Mouse (Mus musculus): ENCODE data around the gene Rps16.
"Not testable (repeated sequence)": the region's sequence is repeated elsewhere in the genome, so short reads cannot be mapped to it uniquely, and the experiment has no call there.

DNA sequence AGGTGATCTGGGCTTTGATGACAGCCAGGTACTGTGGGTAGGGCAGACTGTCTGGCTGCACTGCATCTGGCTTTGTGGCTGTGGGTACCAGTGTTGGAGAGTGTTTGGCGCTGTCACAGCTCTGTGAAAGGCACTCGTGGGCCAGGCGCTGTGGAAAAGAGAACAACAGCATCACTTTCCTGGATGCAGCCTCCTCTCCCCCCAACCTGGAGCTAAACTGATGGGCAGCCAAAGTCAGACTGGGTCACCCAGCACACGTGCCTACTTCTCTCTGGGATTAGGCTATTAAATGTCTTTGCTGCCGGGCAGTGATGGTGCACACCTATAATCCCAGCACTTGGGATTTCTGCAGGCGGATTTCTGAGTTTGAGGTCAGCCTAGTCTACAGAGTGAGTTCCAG is 36.4 kb downstream of the Rps16 start:
- TF ChIP-seq TCF12 (IDR thresholded peaks at IDR 0.05; ENCODE audit: insufficient read depth, poor library complexity, severe bottlenecking); USF1 (IDR thresholded peaks at IDR 0.05; ENCODE audit: low read depth); SRF (IDR thresholded peaks at IDR 0.05; ENCODE audit: control insufficient read depth, insufficient read length, low read depth); POLR2A (IDR thresholded peaks at IDR 0.05; ENCODE audit: insufficient read length, low read depth); CEBPB (IDR thresholded peaks at IDR 0.05; ENCODE audit: insufficient read depth, poor library complexity, severe bottlenecking); E2F4 (IDR thresholded peaks at IDR 0.05; ENCODE audit: insufficient read depth); MYOD1 (IDR thresholded peaks at IDR 0.05; ENCODE audit: control insufficient read depth in 1 of 3, insufficient read length in 2 of 3, low read depth in 2 of 3); MYOG (IDR thresholded peaks at IDR 0.05; ENCODE audit: control insufficient read depth in 1 of 3, insufficient read depth in 1 of 3, insufficient read length in 2 of 3, low read depth in 2 of 3); MAX (IDR thresholded peaks at IDR 0.05; ENCODE audit: low read depth): not testable (repeated sequence)
